Mouse (Mus musculus): ENCODE measurements around the gene Taar9.

- no peak for TF ChIP-seq CTCF (conservative IDR thresholded peaks at IDR 0.05; ENCODE audit: low read length)
- TF ChIP-seq NANOG (IDR thresholded peaks at IDR 0.05; ENCODE audit: borderline replicate concordance, low read length), result no peak
Measured at GRCm38 (mm10) chr10:24158470-24159254, 49.3 kb upstream of the Taar9 start.

All from E14TG2a.4 (cell line).